Mouse (Mus musculus): ENCODE measurements around the gene Plekhh2.

DNA sequence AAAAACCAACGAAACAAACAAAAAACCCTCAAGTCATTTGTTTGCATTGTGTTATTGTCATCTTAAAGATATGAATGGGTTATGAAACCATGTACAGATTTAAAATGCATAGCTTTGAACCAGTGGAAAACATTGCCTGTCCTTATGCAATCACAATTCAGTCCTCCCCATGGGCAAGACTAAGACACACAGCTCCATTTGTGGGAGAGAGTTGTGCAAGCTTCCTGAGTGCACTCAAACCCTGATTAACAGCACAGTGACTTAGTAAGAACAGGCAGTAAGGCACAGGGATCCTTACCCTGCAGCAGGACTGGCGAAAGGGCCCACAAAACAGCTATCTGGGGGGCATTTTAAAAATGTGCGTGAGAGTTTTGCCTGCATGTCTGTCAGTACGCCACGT, 34.5 kb upstream of the Plekhh2 start:
- TF ChIP-seq POLR2A (IDR thresholded peaks at IDR 0.05; ENCODE audit: control insufficient read depth, extremely low read depth, insufficient read depth, low read length, poor library complexity) (no peak), CTCF (IDR thresholded peaks at IDR 0.05; ENCODE audit: borderline replicate concordance, control insufficient read depth, extremely low read depth, insufficient read depth, low read length, poor library complexity) (no peak)

All from thymus, adult 2 months (tissue).